Mouse (Mus musculus): Measurements from ENCODE around the gene Atg4b.
A peak's percentile ranks its signal among the peaks of the same experiment; 100 is the strongest.
"Not testable (repeated sequence)": the region's sequence is repeated elsewhere in the genome, so short reads cannot be mapped to it uniquely, and the experiment has no call there.

The Atg4b gene

GRCm38 (mm10) chr1:93817823-93818532 is 66.7 kb downstream of the Atg4b start:
- DNase-seq (ENCODE audit: low read depth, low spot score): no peak

- no peak for DNase-seq (ENCODE audit: low read depth, low spot score)
These were observed 67.4 kb downstream of the Atg4b start for GRCm38 (mm10) chr1:93818722-93819121.

GRCm38 (mm10) chr1:93823796-93824495 is 72.6 kb downstream of the Atg4b start:
- DNase-seq (ENCODE audit: low read depth, low spot score): peak; percentile 6

GRCm38 (mm10) chr1:93824609-93825008 is 73.3 kb downstream of the Atg4b start, which contains the start of gene D2hgdh:
Gene D2hgdh (plus strand): TSS chr1:93824909.
- DNase-seq (ENCODE audit: low read depth, low spot score): no peak

GRCm38 (mm10) chr1:93825105-93825674 is 73.9 kb downstream of the Atg4b start:
- peak; percentile 99 for DNase-seq (ENCODE audit: low read depth, low spot score)

GRCm38 (mm10) chr1:93825771-93826539 is 74.7 kb downstream of the Atg4b start:
- peak; percentile 10 for DNase-seq (ENCODE audit: low read depth, low spot score)

GRCm38 (mm10) chr1:93826540-93826835 is 75.2 kb downstream of the Atg4b start:
- DNase-seq (ENCODE audit: low read depth, low spot score): no peak

- not testable (repeated sequence) for DNase-seq (ENCODE audit: low read depth, low spot score)
These were observed 81.6 kb downstream of the Atg4b start for GRCm38 (mm10) chr1:93832754-93833360.

GRCm38 (mm10) chr1:93834671-93835150 is 83.4 kb downstream of the Atg4b start:
- DNase-seq (ENCODE audit: low read depth, low spot score): no peak

GRCm38 (mm10) chr1:93835211-93835610 is 83.9 kb downstream of the Atg4b start:
- DNase-seq (ENCODE audit: low read depth, low spot score): no peak

GRCm38 (mm10) chr1:93835876-93836531 is 84.7 kb downstream of the Atg4b start:
- DNase-seq (ENCODE audit: low read depth, low spot score): no peak

GRCm38 (mm10) chr1:93836532-93836913 is 85.2 kb downstream of the Atg4b start:
- no peak for DNase-seq (ENCODE audit: low read depth, low spot score)

- DNase-seq (ENCODE audit: low read depth, low spot score): no peak
These were observed 86.0 kb downstream of the Atg4b start for GRCm38 (mm10) chr1:93837335-93837734.

- DNase-seq (ENCODE audit: low read depth, low spot score): not testable (repeated sequence)
These were observed 87.3 kb downstream of the Atg4b start for GRCm38 (mm10) chr1:93838569-93838968.

All from CD4-positive helper T cell, adult 2 months (primary cell).